Mouse (Mus musculus): ENCODE data around the gene Serpini1. TPM values are rescaled to one million over a fixed set of nuclear protein-coding genes. Genes with fewer than 3 reads are reported as not detected.

Gene Serpini1
- polyA plus RNA-seq, 1 experiment from 2014 or later = 1.4 TPM

- ATAC-seq (ENCODE audit: insufficient number of reproducible peaks, insufficient read depth, low FRiP score, low read depth) = no peak
- Histone ChIP-seq H3K9me3 (ENCODE audit: control insufficient read depth, low read length) (no peaks in the 10 kb centered on the region), H3K4me2 (ENCODE audit: low read length) (no peak overlapping the region), H3K4me3 (ENCODE audit: control insufficient read depth in 1 of 2, insufficient read depth in 1 of 2, low read depth in 1 of 2, low read length in 2 of 2) (no peak overlapping the region), H3K27ac (replicated peaks in 1 of 2; ENCODE audit: control insufficient read depth in 1 of 2, insufficient read depth in 1 of 2, low read depth in 2 of 2, low read length in 2 of 2) (no peak overlapping the region), H3K4me1 (ENCODE audit: control insufficient read depth in 2 of 2, insufficient read depth in 2 of 2, low read length in 2 of 2) (peaks cover 5 to 10% of the 10 kb centered on the region in 2 experiments; a peak in 3 of 4 replicates), H3K27me3 (ENCODE audit: control insufficient read depth, insufficient read depth, low read length) (no peaks in the 10 kb centered on the region), H3K36me3 (ENCODE audit: control insufficient read depth, insufficient read depth, low read length) (no peaks in the 10 kb centered on the region), H3K9ac (ENCODE audit: low read length) (no peak overlapping the region)
- 33% methylated on average over 1 of the region's 1 CpGs for WGBS
Measured at GRCm38 (mm10) chr3:75692088-75692487, 134.7 kb downstream of the Serpini1 start.

Other genes starting within 250 kb of the Serpini1 start
- gene Wdr49, start 75.4 kb upstream of the Serpini1 start, polyA plus RNA-seq (2014; fragmentation: Nextera tagmentation; extraction: Ambion mirVana) = not detected in 2 replicates
- gene Pdcd10, start 691 bp upstream of the Serpini1 start, polyA plus RNA-seq (2014; fragmentation: Nextera tagmentation; extraction: Ambion mirVana) = 58.4 and 66.6 TPM in 2 replicates
- not detected in 2 replicates for gene Gm29133, start 190.7 kb downstream of the Serpini1 start, polyA plus RNA-seq (2014; fragmentation: Nextera tagmentation; extraction: Ambion mirVana)

All from heart, embryonic 14.5 days (tissue).